Mouse (Mus musculus) brain, embryonic 14.5 days (tissue): ENCODE measurements around the gene Spink4. TPM values are rescaled to one million over a fixed set of nuclear protein-coding genes. Genes with fewer than 3 reads are reported as not detected.

Experiments used
- DNase-seq: peaks from one replicate; pipeline ENCODE4 v3.0.0-alpha.2; 2011; ENCODE audit warnings: low read depth
- CTCF ChIP-seq: fragments of 200-500 bp; IDR thresholded peaks from 2 replicates; pipeline ENCODE4 v1.5.1; 2012; ENCODE audit warnings: inconsistent platforms, mild to moderate bottlenecking, moderate library complexity, borderline replicate concordance; ENCODE audit not compliant: insufficient read depth, insufficient read length; ENCODE audit errors: extremely low read depth
- POLR2A ChIP-seq: fragments of 200-500 bp; IDR thresholded peaks from 2 replicates; pipeline ENCODE4 v1.6.1; 2012; ENCODE audit warnings: mild to moderate bottlenecking, inconsistent platforms, borderline replicate concordance; ENCODE audit not compliant: poor library complexity, insufficient read depth, insufficient read length, severe bottlenecking; ENCODE audit errors: extremely low read depth
- polyA plus RNA-seq: library from polyadenylated mRNA; depleted of rRNA; stranded (reverse); fragments of >200 nt; gene quantifications from 2 replicates; pipeline ENCODE4 v1.2.3, GENCODE M21; 2012; rRNA removed

The Spink4 gene
- 0.59 and 0.68 TPM in 2 replicates for polyA plus RNA-seq

GRCm38 (mm10) chr4:40919785-40920184 is at the start of gene Spink4:
Gene Spink4, plus strand, starts transcription at chr4:40920052.
- TF ChIP-seq POLR2A (no peak), CTCF (no peak)
- DNase-seq = no peak

GRCm38 (mm10) chr4:40870206-40870605 is 49.6 kb upstream of the Spink4 start:
- no peak for TF ChIP-seq CTCF
- no peak for TF ChIP-seq POLR2A

DNA sequence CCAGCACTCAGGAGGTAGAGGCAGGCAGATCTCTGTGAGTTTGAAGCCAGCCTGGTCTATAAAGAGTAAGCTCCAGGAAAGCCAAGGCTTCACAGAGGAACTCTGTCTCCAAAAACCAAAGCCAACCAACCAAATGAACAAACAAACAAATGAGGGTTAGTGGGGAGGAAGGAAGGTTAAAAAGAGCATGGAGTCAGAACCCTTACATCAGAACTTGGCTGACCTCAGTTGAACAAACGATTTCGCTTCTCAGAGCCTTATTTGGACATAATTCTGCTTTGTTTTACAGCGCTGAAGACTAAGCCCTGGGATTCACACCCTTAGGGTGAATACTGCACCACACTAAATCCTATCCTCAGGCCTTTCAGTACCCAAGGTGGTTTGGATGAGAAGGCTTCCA is 47.7 kb upstream of the Spink4 start:
- TF ChIP-seq POLR2A = no peak
- no peak for TF ChIP-seq CTCF
- DNase-seq = no peak

More at GRCm38 (mm10) chr4:40870206-40870605, 49.6 kb upstream of the Spink4 start:
- no peak for DNase-seq

- no peak for DNase-seq
- TF ChIP-seq POLR2A (no peak), CTCF (no peak)
These were observed 46.5 kb upstream of the Spink4 start for GRCm38 (mm10) chr4:40873320-40873719.

GRCm38 (mm10) chr4:40874151-40874600 is 45.7 kb upstream of the Spink4 start:
- DNase-seq = peak; percentile 73
- TF ChIP-seq POLR2A (no peak), CTCF (no peak)

GRCm38 (mm10) chr4:40874794-40875552 is 44.9 kb upstream of the Spink4 start:
- TF ChIP-seq CTCF (no peak), POLR2A (no peak)

DNA sequence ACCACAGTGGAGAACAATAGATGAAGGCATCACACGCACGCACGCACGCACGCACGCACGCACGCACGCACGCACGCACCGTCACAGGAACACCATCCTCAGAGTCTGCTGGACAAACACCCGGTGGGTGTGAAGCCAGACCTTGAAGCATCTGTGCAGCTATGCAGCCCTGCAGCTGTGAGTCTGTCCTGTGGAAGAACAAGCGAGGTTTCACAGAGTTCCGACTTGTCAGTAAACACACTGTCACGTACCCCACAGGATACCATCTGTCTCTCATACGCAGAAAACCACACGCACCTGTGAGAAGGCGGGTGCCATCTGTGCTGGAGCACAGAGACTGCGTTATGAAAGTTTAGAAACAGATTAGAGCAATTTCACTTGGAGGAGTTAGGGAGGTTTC is 44.0 kb upstream of the Spink4 start:
- TF ChIP-seq CTCF (no peak), POLR2A (no peak)
- DNase-seq = peak; percentile 73

More at GRCm38 (mm10) chr4:40874794-40875552, 44.9 kb upstream of the Spink4 start:
- DNase-seq = no peak

DNA sequence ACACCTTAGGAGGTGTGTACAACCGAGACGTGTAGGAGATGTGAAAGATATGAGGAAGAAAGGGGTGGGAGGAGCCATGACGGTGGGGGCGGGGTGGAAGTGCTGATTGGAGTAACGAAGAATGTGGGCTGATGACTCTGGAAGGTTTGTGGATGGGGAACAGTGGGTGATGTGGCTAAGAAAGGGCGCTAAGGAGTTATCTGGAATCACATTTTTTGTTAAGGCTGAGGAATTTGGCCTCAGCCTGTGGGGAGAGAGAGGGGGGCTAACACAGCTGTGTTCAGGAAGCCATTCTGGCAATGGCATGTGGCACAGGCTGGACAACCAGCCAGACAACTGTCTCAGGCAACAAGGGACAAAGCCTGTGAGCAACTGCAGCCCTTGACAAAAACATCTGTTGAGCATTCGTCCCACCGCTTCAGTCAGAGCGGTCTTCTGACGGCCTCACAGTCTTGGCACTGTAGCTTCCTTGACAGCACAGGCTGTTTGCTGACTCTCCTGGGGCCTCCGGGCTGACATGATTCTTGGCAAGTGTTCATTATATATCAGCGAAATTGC is 43.0 kb upstream of the Spink4 start:
- no peak for TF ChIP-seq POLR2A
- no peak for TF ChIP-seq CTCF
- peak; percentile 71 for DNase-seq

DNA sequence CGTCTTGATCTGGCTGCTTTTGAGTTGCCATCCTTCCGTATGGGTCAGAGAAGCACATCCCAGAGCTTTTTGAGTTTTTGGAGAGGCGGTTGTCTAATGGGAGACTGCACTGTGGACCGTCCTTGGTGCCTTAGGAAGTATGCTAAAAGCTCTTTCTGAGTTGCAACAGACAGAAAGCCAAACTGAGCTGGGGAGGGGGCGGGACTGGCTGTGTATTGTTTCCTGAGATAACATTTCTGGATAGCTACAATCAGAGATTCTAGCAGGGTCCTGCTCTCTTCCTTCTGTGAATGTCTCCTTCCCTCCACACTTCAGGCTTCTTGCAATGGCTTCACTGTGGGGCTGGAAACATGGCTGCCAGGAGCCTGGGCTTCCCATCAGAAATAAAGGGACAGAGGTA is 42.3 kb upstream of the Spink4 start:
- no peak for DNase-seq
- TF ChIP-seq CTCF (no peak), POLR2A (no peak)

DNA sequence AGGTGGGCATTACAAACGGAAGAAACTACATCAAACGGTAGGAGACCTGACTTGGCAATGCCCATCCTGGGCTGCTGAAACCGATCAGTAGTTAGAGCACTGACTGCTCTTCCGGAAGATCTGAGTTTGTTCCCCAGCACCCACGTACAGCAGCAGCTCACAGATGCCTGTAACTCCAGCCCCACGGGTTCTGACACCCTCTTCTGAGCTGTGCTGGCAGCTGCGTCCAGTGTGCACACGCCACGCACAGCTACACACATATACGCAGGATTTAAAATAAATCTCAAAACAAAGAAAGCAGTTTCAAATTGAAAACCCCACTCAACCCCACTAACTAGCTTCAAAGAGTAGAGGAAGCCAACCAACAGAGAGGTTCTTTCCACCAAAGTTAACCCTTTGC is 36.7 kb upstream of the Spink4 start:
- TF ChIP-seq CTCF (no peak), POLR2A (no peak)

DNA sequence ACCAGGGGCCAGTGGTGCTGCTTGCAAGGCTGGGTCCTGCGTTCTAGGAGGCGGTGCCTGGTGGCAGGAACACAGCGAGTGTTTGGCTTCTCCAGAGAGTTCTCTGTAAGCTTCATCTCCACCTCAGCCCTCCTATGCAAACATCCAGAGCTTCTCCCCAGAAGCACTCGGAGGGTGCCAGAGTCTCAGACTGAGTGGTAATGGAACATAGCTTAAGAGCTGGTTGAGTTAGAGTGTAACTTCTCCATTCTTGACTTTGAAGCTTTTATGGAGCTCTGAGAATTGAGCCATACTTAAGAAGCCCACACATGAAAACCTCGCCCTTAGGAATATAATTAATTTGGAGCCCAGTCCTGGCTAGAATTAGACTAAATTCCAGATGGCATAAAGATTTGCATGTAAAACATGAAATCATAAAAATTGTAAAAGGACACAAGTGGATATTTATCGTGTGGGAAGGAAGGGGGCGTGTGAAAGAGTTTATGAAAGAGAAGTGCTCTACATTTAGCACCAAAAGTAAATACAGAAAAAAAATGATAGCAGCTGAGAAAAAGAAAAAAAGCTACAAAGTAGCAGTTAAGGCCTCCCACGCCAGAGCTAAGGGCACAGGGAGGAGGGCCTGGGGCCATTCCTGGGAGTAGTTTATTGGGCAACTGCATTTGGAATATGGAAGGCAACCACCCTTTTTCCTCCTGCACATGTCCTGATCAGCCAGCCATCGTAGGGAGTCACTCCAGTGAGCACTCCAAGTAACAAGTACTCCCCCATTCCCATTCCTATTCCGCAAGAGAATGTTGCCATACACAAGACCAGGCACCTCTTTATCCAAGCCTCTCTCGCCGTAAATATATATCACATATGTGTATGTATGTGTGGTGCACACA is 35.3 kb upstream of the Spink4 start:
- no peak for TF ChIP-seq CTCF
- TF ChIP-seq POLR2A = no peak
- DNase-seq = no peak

More for the DNA sequence above, 36.7 kb upstream of the Spink4 start:
- no peak for DNase-seq
